In genomic region chr12:80526511-80526910, GRCm38 (mm10) we compare ENCODE assay signal across 30 mouse cellular contexts. TPM values are rescaled to one million over a fixed set of nuclear protein-coding genes. Genes with fewer than 3 reads are reported as not detected.
DNase-seq lines count a peak whose midpoint lies in the region; ATAC-seq and TF ChIP-seq lines count a peak whose summit lies in the region.
"Had no signal": no experiment of that assay in that cellular context is flagged by ENCODE, and none has a peak within 500 bp of the region (broad histone marks: within the 10 kb centered on the region; RNA-seq: fewer than 3 reads in every experiment).

No protein-coding gene starts in this region.

- ATAC-seq in forebrain, embryonic 15.5 days (replicated peaks), result no peak
- ATAC-seq: activated CD4-positive, CD25-positive, alpha-beta regulatory T cell, adult 4 months; intestine, postnatal 0 days; lung, postnatal 0 days had no signal

- DNase-seq in forebrain, embryonic 10.5 days (ENCODE audit: extremely low spot score, low spot score), result no peak
- DNase-seq in layer of hippocampus, adult 2 months (ENCODE audit: low spot score in 2 of 2), result no peak
- no peak for DNase-seq in layer of hippocampus, adult 11-12 months (ENCODE audit: low spot score)
- peak; percentile 34 for DNase-seq in adrenal gland, postnatal 10 days
- DNase-seq in adrenal gland, postnatal 14 days, result peak; percentile 40
- no peak for DNase-seq in Muller cell, postnatal 12 days (ENCODE audit: inconsistent ontology term)
- DNase-seq: B cell, adult 2 months; cerebellum, postnatal 14 days; gastrocnemius, postnatal 36 days; heart, adult 18-20 months; heart, postnatal 36 days; kidney, adult 9 months; kidney, postnatal 10 days; left cerebral cortex, postnatal 4 days; liver, embryonic 13.5 days; lung, adult 18-20 months; lung, postnatal 4 days; thymus, adult 2 months; thymus, postnatal 4 days had no signal

- peaks cover 14% of the 10 kb centered on the region for H3K36me3 ChIP-seq in forebrain, embryonic 10.5 days (replicated peaks)
- no peaks in the 10 kb centered on the region for H3K36me3 ChIP-seq in forebrain, embryonic 15.5 days
- H3K36me3 ChIP-seq: embryonic facial prominence, embryonic 10.5 days; embryonic facial prominence, embryonic 15.5 days; hindbrain, embryonic 13.5 days; liver, embryonic 13.5 days; midbrain, embryonic 12.5 days; neural tube, embryonic 12.5 days had no signal

- no peak overlapping the region for H3K9ac ChIP-seq in forebrain, embryonic 15.5 days (replicated peaks)
- H3K9ac ChIP-seq: embryonic facial prominence, embryonic 15.5 days; hindbrain, embryonic 13.5 days; liver, embryonic 13.5 days; midbrain, embryonic 12.5 days; neural tube, embryonic 12.5 days had no signal

- no peak overlapping the region for H3K4me2 ChIP-seq in forebrain, embryonic 15.5 days (replicated peaks)
- H3K4me2 ChIP-seq: embryonic facial prominence, embryonic 15.5 days; heart, embryonic 11.5 days; hindbrain, embryonic 13.5 days; liver, embryonic 13.5 days; midbrain, embryonic 12.5 days had no signal

- WGBS in forebrain, embryonic 10.5 days, result 51% methylated on average over 2 of the region's 2 CpGs
- 55% methylated on average over 2 of the region's 2 CpGs for WGBS in forebrain, embryonic 15.5 days

- H3K27ac ChIP-seq in forebrain, embryonic 10.5 days, result peak overlapping the region; percentile 16; the same call in 1 of the 2 replicates
- no peak overlapping the region for H3K27ac ChIP-seq in forebrain, embryonic 15.5 days (replicated peaks)
- peak overlapping the region; percentile 92 for H3K27ac ChIP-seq in layer of hippocampus, adult 2 months
- H3K27ac ChIP-seq: embryonic facial prominence, embryonic 10.5 days; embryonic facial prominence, embryonic 15.5 days; liver, embryonic 13.5 days; neural tube, embryonic 12.5 days had no signal

- no peak overlapping the region for H3K4me3 ChIP-seq in forebrain, embryonic 10.5 days
- no peak overlapping the region for H3K4me3 ChIP-seq in forebrain, embryonic 15.5 days
- H3K4me3 ChIP-seq in layer of hippocampus, adult 2 months, result no peak overlapping the region
- H3K4me3 ChIP-seq: embryonic facial prominence, embryonic 10.5 days; embryonic facial prominence, embryonic 15.5 days; hindbrain, embryonic 13.5 days; liver, embryonic 13.5 days; megakaryocyte, embryonic 14.5 days; midbrain, embryonic 12.5 days; neural tube, embryonic 12.5 days had no signal

- H3K9me3 ChIP-seq in forebrain, embryonic 10.5 days, result no peaks in the 10 kb centered on the region
- H3K9me3 ChIP-seq in forebrain, embryonic 15.5 days, result no peaks in the 10 kb centered on the region
- H3K9me3 ChIP-seq: embryonic facial prominence, embryonic 10.5 days; embryonic facial prominence, embryonic 15.5 days; hindbrain, embryonic 13.5 days; liver, embryonic 13.5 days; midbrain, embryonic 12.5 days; neural tube, embryonic 12.5 days had no signal

- peaks cover 71% of the 10 kb centered on the region for H3K4me1 ChIP-seq in forebrain, embryonic 10.5 days
- H3K4me1 ChIP-seq in forebrain, embryonic 15.5 days, result peaks cover 42% of the 10 kb centered on the region
- H3K4me1 ChIP-seq: megakaryocyte, embryonic 14.5 days had no signal

- peaks cover 9% of the 10 kb centered on the region for H3K27me3 ChIP-seq in forebrain, embryonic 10.5 days (ENCODE audit: poor library complexity, severe bottlenecking)
- no peaks in the 10 kb centered on the region for H3K27me3 ChIP-seq in forebrain, embryonic 15.5 days
- H3K27me3 ChIP-seq: embryonic facial prominence, embryonic 15.5 days; hindbrain, embryonic 13.5 days; midbrain, embryonic 12.5 days had no signal

- TF ChIP-seq CTCF in layer of hippocampus, adult 2 months (conservative IDR thresholded peaks at IDR 0.05), result no peak

RNA-seq across cellular contexts. Expression of gene Galnt16, which starts 8.4 kb away (rescaled TPM):
- polyA plus RNA-seq in forebrain, embryonic 10.5 days (2016; fragmentation: Nextera tagmentation; extraction: Ambion mirVana), result 30.8 and 31.1 TPM in 2 replicates
- 21.2 and 23.7 TPM in 2 replicates for polyA plus RNA-seq in forebrain, embryonic 15.5 days (2015; fragmentation: Nextera tagmentation; extraction: Ambion mirVana)
- 100 to 1,000 TPM; 166 to 181 TPM for total RNA-seq in layer of hippocampus, adult 2 months (2021)
- total RNA-seq in adrenal gland, postnatal 10 days (2021), result 10 to 100 TPM; 16.3 to 16.8 TPM
- 11.3 and 14.6 TPM in 2 replicates for total RNA-seq in adrenal gland, postnatal 14 days (2021)
- polyA plus RNA-seq: activated CD4-positive, CD25-positive, alpha-beta regulatory T cell, adult 4 months had no signal

Comparison
In these comparisons a context has a peak if more than half of its experiments do, and no peak if none do; other contexts are left out.
1. DNase-seq: peak in adrenal gland, postnatal 10 days (single experiment) and adrenal gland, postnatal 14 days (single experiment); none in forebrain, embryonic 10.5 days (single experiment), layer of hippocampus, adult 2 months (0 of 2), layer of hippocampus, adult 11-12 months (single experiment) and Muller cell, postnatal 12 days (single experiment).
2. RNA of gene Galnt16, which starts 8.4 kb away (total RNA-seq): 166 to 181 TPM in layer of hippocampus, adult 2 months; 16.3 to 16.8 TPM in adrenal gland, postnatal 10 days and 11.3 to 14.6 TPM in adrenal gland, postnatal 14 days; every median in the first group is over 4 times any median in the second.